Mouse (Mus musculus) midbrain, embryonic 10.5 days (tissue): Measurements from ENCODE around the gene Gbp3. TPM values are rescaled to one million over a fixed set of nuclear protein-coding genes. Genes with fewer than 3 reads are reported as not detected.
"Not testable (repeated sequence)": the region's sequence is repeated elsewhere in the genome, so short reads cannot be mapped to it uniquely, and the experiment has no call there.

Experiments used
- DNase-seq: peaks from one replicate; pipeline ENCODE4 v3.0.0-alpha.2; 2017; ENCODE audit warnings: low spot score
- H3K27ac ChIP-seq: fragments of 300-500 bp; sonication (generic); replicated peaks from 2 replicates; pipeline ENCODE4 v1.5.1; 2016; ENCODE audit warnings: mild to moderate bottlenecking
- H3K27me3 ChIP-seq: fragments of 300-500 bp; sonication (generic); 2 replicates; pipeline ENCODE4 v1.6.1; 2016; ENCODE audit warnings: low read depth, mild to moderate bottlenecking; ENCODE audit not compliant: poor library complexity, severe bottlenecking
- H3K36me3 ChIP-seq: fragments of 300-500 bp; sonication (generic); 2 replicates; pipeline ENCODE4 v1.6.1; 2016; ENCODE audit warnings: mild to moderate bottlenecking, moderate library complexity
- H3K4me1 ChIP-seq: fragments of 300-500 bp; sonication (generic); 2 replicates; pipeline ENCODE4 v1.6.1; 2016
- H3K4me3 ChIP-seq: fragments of 300-500 bp; sonication (generic); 2 replicates; pipeline ENCODE4 v1.5.1; 2016; ENCODE audit warnings: mild to moderate bottlenecking, moderate library complexity
- H3K9me3 ChIP-seq: fragments of 300-500 bp; sonication (generic); replicated peaks from 2 replicates; pipeline ENCODE4 v1.6.1; 2016; ENCODE audit warnings: mild to moderate bottlenecking
- whole genome bisulfite sequencing: fragments of 180-500 bp; shearing (Covaris S2); methylation state at CpG from one replicate; pipeline ENCODE4 v1.1.7; 2016; 5-methylcytosine and 5-hydroxymethylcytosine counted together
- polyA plus RNA-seq: library from polyadenylated mRNA; unstranded; fragments of >200 nt; fragmentation: Nextera tagmentation; extraction: Ambion mirVana; gene quantifications from 2 replicates; pipeline ENCODE4 v1.2.1, GENCODE M21; 2016

The Gbp3 gene
- 0.29 and 0.43 TPM in 2 replicates for polyA plus RNA-seq

GRCm38 (mm10) chr3:142559632-142560228 lies at the start of gene Gbp3:
Gene Gbp3 (plus strand): TSS chr3:142560026.
- H3K9me3 ChIP-seq: no peaks in the 10 kb centered on the region
- no peak for DNase-seq
- H3K4me1 ChIP-seq: peaks cover 8% of the 10 kb centered on the region
- H3K4me3 ChIP-seq: peak within 1 kb of the TSS; percentile 41
- no peaks in the 10 kb centered on the region for H3K36me3 ChIP-seq
- 63% methylated on average over 3 of the region's 3 CpGs for WGBS
- no peaks in the 10 kb centered on the region for H3K27me3 ChIP-seq
- H3K27ac ChIP-seq: no peak within 1 kb of the TSS

DNA sequence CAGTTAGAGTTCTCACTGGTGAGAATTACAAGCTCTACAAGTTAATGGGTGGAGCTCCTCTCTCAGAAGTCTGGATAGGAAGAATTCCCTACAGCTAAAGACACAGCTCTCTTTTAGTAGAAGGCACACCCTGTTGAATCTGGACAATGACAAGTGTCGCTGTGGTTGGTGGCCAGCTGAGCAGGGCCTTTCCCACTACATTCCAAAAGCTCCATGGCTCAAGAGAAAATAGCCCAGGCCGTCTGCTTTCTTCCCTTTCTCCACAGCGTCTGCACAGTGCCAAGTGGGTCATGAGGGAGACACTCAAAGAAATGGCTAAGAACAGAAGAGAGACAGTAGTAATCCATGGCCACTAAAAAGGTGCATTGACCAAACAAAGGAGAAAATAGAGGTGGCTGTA lies 31.7 kb upstream of the Gbp3 start:
- Histone ChIP-seq H3K36me3 (no peaks in the 10 kb centered on the region), H3K4me3 (no peak overlapping the region), H3K27ac (no peak overlapping the region), H3K4me1 (peaks cover 12% of the 10 kb centered on the region), H3K9me3 (no peaks in the 10 kb centered on the region), H3K27me3 (peaks cover 22% of the 10 kb centered on the region)
- 45% methylated on average over 3 of the region's 3 CpGs for WGBS
- no peak for DNase-seq

DNA sequence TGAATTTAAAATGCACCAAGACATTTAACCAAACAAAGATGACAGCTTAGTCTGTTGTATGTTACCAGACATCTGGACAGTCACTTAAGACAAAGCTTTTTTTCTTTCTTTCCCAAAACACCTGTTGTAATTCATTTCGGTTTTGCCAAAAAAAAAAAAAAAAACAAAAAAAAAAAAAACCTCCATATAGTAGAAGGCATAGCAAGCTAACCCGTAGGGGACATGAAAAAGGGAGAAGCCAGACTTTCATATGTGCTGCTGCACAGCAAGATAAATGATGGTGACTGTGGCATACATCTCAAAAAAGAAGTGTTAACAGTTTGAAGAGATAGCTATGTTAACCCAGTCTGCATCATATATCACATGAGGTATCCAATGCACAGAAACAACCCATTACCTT lies 30.2 kb upstream of the Gbp3 start:
- Histone ChIP-seq H3K9me3 (no peaks in the 10 kb centered on the region), H3K36me3 (no peaks in the 10 kb centered on the region), H3K27ac (no peak overlapping the region), H3K4me3 (peak overlapping the region; percentile 67), H3K4me1 (peaks cover 12% of the 10 kb centered on the region), H3K27me3 (peaks cover 22% of the 10 kb centered on the region)
- DNase-seq: no peak
- WGBS: 77% methylated on average over 2 of the region's 2 CpGs

DNA sequence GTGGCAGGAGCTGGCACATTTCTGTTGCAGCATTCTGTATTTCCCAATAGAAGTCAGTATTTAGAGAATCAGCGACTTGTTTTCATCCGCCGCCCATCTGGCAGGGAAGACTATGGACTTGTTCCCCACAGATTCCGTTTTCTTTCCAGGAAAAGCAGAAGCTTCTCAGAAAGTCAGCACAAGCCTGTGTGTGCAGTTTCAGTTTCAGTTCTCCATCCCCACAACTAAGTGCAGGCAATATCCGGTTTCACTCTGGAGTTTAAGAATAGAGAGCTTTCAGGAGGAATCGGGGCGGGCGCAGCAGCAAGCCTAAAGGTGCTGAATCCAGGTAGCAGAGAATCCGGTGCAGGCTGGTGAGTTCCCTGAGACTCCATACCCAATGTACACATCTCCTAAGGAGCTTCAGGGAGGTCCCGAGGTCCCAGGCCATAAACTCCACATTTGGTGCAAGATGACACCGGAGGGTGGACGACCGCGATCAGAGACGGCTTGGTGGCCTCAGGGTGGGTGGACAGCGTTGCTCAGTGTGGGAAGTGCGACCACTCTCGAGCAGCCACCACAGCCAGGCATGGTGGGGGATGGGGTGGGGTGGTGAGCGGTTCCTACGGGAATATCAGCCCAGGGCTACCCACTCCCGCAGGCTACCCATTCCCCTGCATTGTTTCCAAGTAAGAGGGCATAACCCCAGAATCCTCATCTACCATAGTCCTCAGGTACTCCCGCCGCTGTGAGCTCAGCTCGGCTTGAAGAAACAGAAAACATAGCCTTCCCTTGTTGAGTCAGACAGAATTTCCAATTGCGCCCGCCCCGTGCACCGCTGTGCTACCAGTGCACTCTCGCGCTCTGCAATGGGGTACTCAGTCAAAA lies 29.5 kb upstream of the Gbp3 start, which contains the start of gene Gbp7:
Gene Gbp7 (plus strand): TSS at position 256 of the 867 bp plus-strand sequence.
- Histone ChIP-seq H3K27ac (peak within 1 kb of the TSS; percentile 64), H3K36me3 (no peaks in the 10 kb centered on the region), H3K4me1 (peaks cover 12% of the 10 kb centered on the region), H3K4me3 (peak within 1 kb of the TSS; percentile 67), H3K27me3 (peaks cover 22% of the 10 kb centered on the region), H3K9me3 (no peaks in the 10 kb centered on the region)
- WGBS: 4% methylated on average over 30 of the region's 30 CpGs
- peak; percentile 46 for DNase-seq

- Histone ChIP-seq H3K27ac (no peak overlapping the region), H3K36me3 (no peaks in the 10 kb centered on the region), H3K9me3 (no peaks in the 10 kb centered on the region), H3K27me3 (peaks cover 22% of the 10 kb centered on the region), H3K4me1 (peaks cover 12% of the 10 kb centered on the region), H3K4me3 (no peak overlapping the region)
- WGBS: 89% methylated on average over 3 of the region's 3 CpGs
- no peak for DNase-seq
These were observed 28.2 kb upstream of the Gbp3 start for GRCm38 (mm10) chr3:142531595-142531994.

GRCm38 (mm10) chr3:142533185-142533584 lies 26.6 kb upstream of the Gbp3 start:
- Histone ChIP-seq H3K4me1 (peaks cover 12% of the 10 kb centered on the region), H3K27me3 (peaks cover 20% of the 10 kb centered on the region), H3K27ac (no peak overlapping the region), H3K4me3 (no peak overlapping the region), H3K36me3 (no peaks in the 10 kb centered on the region), H3K9me3 (no peaks in the 10 kb centered on the region)
- DNase-seq: no peak
- WGBS: 94% methylated on average over 3 of the region's 3 CpGs

GRCm38 (mm10) chr3:142535667-142536066 lies 24.2 kb upstream of the Gbp3 start:
- Histone ChIP-seq H3K4me1 (peaks cover 3% of the 10 kb centered on the region; the same call in 1 of the 2 replicates), H3K27me3 (peaks cover 14% of the 10 kb centered on the region), H3K9me3 (no peaks in the 10 kb centered on the region), H3K4me3 (no peak overlapping the region), H3K36me3 (no peaks in the 10 kb centered on the region), H3K27ac (no peak overlapping the region)
- no peak for DNase-seq
- 72% methylated on average over 1 of the region's 1 CpGs for WGBS

- no peak for DNase-seq
- Histone ChIP-seq H3K27me3 (no peaks in the 10 kb centered on the region), H3K4me3 (no peak overlapping the region), H3K4me1 (no peaks in the 10 kb centered on the region), H3K36me3 (no peaks in the 10 kb centered on the region), H3K9me3 (no peaks in the 10 kb centered on the region), H3K27ac (no peak overlapping the region)
- WGBS: 83% methylated on average over 6 of the region's 6 CpGs
These were observed 18.4 kb upstream of the Gbp3 start for GRCm38 (mm10) chr3:142541391-142541790.

DNA sequence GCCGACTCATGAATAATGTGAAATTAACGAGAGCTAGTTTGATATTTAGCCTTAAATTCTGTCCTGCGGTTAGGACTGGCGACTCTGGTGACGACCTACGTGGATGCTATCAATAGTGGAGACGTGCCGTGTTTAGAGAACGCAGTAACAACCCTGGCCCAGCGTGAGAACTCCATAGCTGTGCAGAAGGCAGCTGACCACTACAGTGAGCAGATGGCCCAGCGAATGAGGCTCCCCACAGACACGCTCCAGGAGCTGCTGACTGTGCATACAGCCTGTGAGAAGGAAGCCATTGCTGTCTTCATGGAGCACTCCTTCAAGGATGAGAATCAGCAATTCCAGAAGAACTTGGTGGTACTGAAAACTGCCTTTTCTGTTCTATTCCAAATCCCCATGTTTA lies 17.1 kb upstream of the Gbp3 start:
- H3K9me3 ChIP-seq, DNase-seq, H3K4me3 ChIP-seq, H3K27ac ChIP-seq, H3K27me3 ChIP-seq, H3K36me3 ChIP-seq, H3K4me1 ChIP-seq: not testable (repeated sequence)
- 89% methylated on average over 12 of the region's 12 CpGs for WGBS

- no peak overlapping the region for H3K4me3 ChIP-seq
- H3K9me3 ChIP-seq: no peaks in the 10 kb centered on the region
- no peak for DNase-seq
- WGBS: 84% methylated on average over 3 of the region's 3 CpGs
- H3K27ac ChIP-seq: no peak overlapping the region
- H3K27me3 ChIP-seq: no peaks in the 10 kb centered on the region
- H3K36me3 ChIP-seq: no peaks in the 10 kb centered on the region
- no peaks in the 10 kb centered on the region for H3K4me1 ChIP-seq
These were observed 13.1 kb upstream of the Gbp3 start for GRCm38 (mm10) chr3:142546690-142547089.

DNA sequence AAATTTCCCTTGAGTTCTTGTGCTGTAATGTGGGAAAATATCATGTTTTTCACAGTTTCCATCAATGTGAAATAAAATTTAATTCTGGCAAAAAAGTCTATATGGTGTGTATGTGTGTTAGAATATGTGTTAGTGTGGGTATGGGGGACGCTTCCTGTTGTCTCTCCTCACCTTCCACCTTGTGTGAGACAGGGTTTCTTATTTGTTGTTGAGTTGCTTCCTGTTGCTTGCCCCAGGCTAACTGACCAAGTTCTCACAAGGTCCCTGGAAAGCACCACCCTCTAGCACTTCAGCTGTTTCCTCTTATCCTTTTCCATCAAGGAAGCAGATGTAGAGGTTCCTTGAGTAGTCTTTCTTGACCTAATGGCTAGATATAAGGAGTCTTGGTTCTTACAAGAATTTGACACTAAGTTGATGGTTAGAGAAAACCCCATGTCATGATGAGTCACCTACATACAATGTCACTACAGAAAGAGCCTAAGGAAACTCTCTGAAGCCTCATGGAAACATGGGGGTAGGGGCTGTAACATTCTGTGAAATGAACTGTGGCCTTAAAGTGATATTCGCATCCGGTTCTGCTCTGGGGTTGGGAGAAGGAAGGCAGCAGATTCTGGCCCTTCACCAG lies 9.7 kb upstream of the Gbp3 start:
- Histone ChIP-seq H3K36me3 (no peaks in the 10 kb centered on the region), H3K4me3 (no peak overlapping the region), H3K27ac (no peak overlapping the region), H3K9me3 (no peaks in the 10 kb centered on the region), H3K4me1 (no peaks in the 10 kb centered on the region), H3K27me3 (no peaks in the 10 kb centered on the region)
- no peak for DNase-seq
- 87% methylated on average over 3 of the region's 3 CpGs for WGBS

DNA sequence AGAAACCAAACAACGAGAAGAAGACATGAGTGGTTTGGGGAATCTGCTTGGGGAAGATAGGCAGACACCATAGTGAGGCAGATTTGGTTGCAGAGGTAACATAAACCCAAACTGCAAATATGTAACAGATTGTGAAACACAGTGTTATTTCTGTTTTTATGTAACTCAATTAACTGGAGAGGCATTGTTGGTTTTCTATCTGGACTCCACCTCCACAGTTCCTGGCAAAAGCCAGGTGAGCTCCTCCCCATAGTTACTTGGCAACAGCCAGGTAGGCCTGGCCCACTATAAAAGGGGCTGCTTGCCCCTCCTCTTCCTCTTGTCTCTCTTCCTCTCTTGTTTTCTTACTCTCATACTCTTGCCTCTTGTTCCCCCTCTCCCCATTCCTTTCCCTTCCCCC lies 5.2 kb upstream of the Gbp3 start:
- no peak for DNase-seq
- Histone ChIP-seq H3K4me3 (no peak overlapping the region), H3K27ac (no peak overlapping the region), H3K27me3 (no peaks in the 10 kb centered on the region), H3K9me3 (no peaks in the 10 kb centered on the region), H3K4me1 (0 out of 2 replicates have a peak, but pooled peaks cover under 1% of the 10 kb centered on the region), H3K36me3 (no peaks in the 10 kb centered on the region)
- 93% methylated on average over 1 of the region's 1 CpGs for WGBS

DNA sequence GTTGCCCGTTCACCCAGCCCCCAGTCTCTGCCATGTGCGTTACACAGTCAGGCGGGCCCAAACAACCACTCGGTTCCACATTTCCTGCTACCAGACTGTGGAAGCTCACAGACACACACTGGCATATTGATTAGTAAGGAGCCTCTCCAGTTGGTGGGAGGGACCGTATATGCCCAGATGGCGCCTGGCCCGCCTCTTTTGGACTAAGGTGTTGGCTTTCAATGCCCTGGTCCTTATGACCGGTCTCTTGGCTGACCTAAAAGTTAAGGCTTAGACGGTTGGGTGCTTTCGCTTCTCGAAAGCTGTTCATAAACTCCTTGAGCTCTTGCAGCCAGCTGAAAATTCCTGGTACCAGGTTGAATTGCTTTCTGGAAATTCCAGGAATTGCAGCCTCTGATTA lies 4.2 kb upstream of the Gbp3 start:
- no peaks in the 10 kb centered on the region for H3K36me3 ChIP-seq
- H3K27ac ChIP-seq: no peak overlapping the region
- H3K9me3 ChIP-seq: no peaks in the 10 kb centered on the region
- H3K4me3 ChIP-seq: no peak overlapping the region
- WGBS: 91% methylated on average over 11 of the region's 11 CpGs
- DNase-seq: no peak
- H3K4me1 ChIP-seq: peaks cover 8% of the 10 kb centered on the region
- no peaks in the 10 kb centered on the region for H3K27me3 ChIP-seq
